Mouse (Mus musculus) gastrocnemius, adult 2 months (tissue): ENCODE measurements around the gene Galr2. TPM values are rescaled to one million over a fixed set of nuclear protein-coding genes. Genes with fewer than 3 reads are reported as not detected.
"Not testable (repeated sequence)": the region's sequence is repeated elsewhere in the genome, so short reads cannot be mapped to it uniquely, and the experiment has no call there.

ENCODE experiments used
- DNase-seq: peaks from one replicate; pipeline ENCODE4 v3.0.0; 2022
- H3K27ac ChIP-seq: fragments of 200-600 bp; 2 replicates; pipeline ENCODE4 v1.8.1; 2022; ENCODE audit warnings: mild to moderate bottlenecking
- H3K4me3 ChIP-seq: fragments of 200-600 bp; 2 replicates; pipeline ENCODE4 v1.8.1; 2022; ENCODE audit warnings: mild to moderate bottlenecking, moderate library complexity
- CTCF ChIP-seq: fragments of 200-600 bp; IDR thresholded peaks from 2 replicates; pipeline ENCODE4 v1.8.1; 2022; ENCODE audit warnings: antibody characterized with exemption, mild to moderate bottlenecking, moderate library complexity
- intact Hi-C: fragments of 180-260 bp; cut with DNase I; formaldehyde crosslinking; loops from one replicate; pipeline ENCODE4 v1.15.1; 2025
- total RNA-seq, 2 experiments: library from RNA; stranded (reverse); gene quantifications; 2 replicates each; pipeline ENCODE4 v1.2.3; 2021

Galr2 gene
- total RNA-seq, 2 experiments from 2014 or later: 0.33 TPM; not detected in 1

DNA sequence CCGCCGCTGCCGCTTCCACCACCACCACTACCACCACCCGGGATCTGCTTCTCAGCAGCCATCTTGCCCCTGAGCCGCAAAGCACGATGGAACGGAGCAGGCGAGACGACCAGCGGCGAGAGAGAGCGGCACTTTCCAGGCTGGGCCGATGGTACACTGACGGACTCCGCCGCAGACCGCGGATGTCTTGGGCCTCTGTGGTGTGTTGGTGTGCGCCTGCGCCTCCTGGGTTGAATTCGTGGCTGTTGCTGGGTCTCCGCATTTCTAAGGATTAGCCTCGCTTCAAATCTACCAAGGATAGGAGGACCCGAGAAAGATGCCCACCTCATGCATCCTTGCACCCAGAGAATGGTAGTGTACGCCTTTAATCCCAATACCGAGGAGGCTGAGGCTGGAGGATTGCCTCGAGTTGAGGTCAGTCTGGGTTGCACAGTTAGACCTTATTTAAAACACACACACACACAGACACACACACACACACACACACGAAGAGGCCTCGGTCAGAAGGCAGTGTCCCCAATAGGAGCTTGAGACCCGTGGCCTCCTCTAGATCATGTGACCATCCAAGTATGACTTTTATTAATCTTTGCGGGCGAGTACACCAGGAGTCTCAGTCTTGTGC, 6.6 kb upstream of the Galr2 start, which contains the start of gene Srp68:
TSS of gene Srp68 (minus strand) at position 173 of the 622 bp plus-strand sequence.
- peak; percentile 7; the same call in 1 of the 2 replicates for TF ChIP-seq CTCF
- intact Hi-C loops: no loop called here
- peak within 1 kb of the TSS; percentile 95 for H3K27ac ChIP-seq
- DNase-seq: peak; percentile 95
- H3K4me3 ChIP-seq: peak within 1 kb of the TSS; percentile 98

DNA sequence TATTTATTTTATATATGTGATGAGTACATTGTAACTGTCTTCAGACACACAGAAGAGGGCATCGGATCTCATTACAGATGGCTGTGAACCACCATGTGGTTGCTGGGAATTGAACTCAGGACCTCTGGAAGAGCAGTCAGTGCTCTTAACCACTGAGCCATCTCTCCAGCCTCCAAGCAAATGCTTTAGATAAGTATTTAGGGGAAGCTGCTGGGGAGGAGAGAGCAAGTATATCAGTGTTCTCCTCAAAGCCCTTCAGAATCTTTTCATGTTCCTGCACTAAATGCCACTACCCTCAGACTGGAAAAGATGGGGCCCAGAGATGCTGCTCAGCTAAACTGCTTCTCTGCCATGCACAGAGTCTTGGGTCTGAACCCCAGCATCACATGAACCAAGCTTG, 3.6 kb upstream of the Galr2 start:
- H3K27ac ChIP-seq, intact Hi-C loops, H3K4me3 ChIP-seq, DNase-seq: not testable (repeated sequence)

GRCm38 (mm10) chr11:116281671-116282070, 932 bp downstream of the Galr2 start:
- TF ChIP-seq CTCF: no peak
- peak overlapping the region; percentile 61 for H3K4me3 ChIP-seq
- 0 out of 2 replicates have a peak overlapping the region, but pooled peaks have one; percentile 4 for H3K27ac ChIP-seq
- DNase-seq: no peak
- intact Hi-C loops: no loop called here

GRCm38 (mm10) chr11:116282089-116282488, 1.4 kb downstream of the Galr2 start:
- H3K4me3 ChIP-seq: peak overlapping the region; percentile 61
- no peak for DNase-seq
- no peak overlapping the region for H3K27ac ChIP-seq
- no peak for TF ChIP-seq CTCF
- intact Hi-C loops: no loop called here

GRCm38 (mm10) chr11:116282912-116283521, 2.3 kb downstream of the Galr2 start:
- Histone ChIP-seq H3K4me3 (0 out of 2 replicates have a peak overlapping the region, but pooled peaks have one; percentile 5), H3K27ac (no peak overlapping the region)
- no peak for DNase-seq
- TF ChIP-seq CTCF: no peak
- intact Hi-C loops: no loop called here

- Histone ChIP-seq H3K4me3 (no peak overlapping the region), H3K27ac (no peak overlapping the region)
- intact Hi-C loops: no loop called here
- TF ChIP-seq CTCF: no peak
- no peak for DNase-seq
Observed at GRCm38 (mm10) chr11:116283982-116284381, 3.2 kb downstream of the Galr2 start.

- no peak for TF ChIP-seq CTCF
- peak; percentile 68 for DNase-seq
- intact Hi-C loops: no loop called here
- Histone ChIP-seq H3K4me3 (no peak overlapping the region), H3K27ac (peak overlapping the region; percentile 38)
Observed at GRCm38 (mm10) chr11:116285770-116286191, 5.0 kb downstream of the Galr2 start.

GRCm38 (mm10) chr11:116287351-116287750, 6.6 kb downstream of the Galr2 start:
- DNase-seq: no peak
- no peak for TF ChIP-seq CTCF
- intact Hi-C loops: no loop called here
- no peak overlapping the region for H3K27ac ChIP-seq
- no peak overlapping the region for H3K4me3 ChIP-seq

- intact Hi-C loops: no loop called here
- TF ChIP-seq CTCF: no peak
Observed at GRCm38 (mm10) chr11:116290556-116290955, 9.8 kb downstream of the Galr2 start.

DNA sequence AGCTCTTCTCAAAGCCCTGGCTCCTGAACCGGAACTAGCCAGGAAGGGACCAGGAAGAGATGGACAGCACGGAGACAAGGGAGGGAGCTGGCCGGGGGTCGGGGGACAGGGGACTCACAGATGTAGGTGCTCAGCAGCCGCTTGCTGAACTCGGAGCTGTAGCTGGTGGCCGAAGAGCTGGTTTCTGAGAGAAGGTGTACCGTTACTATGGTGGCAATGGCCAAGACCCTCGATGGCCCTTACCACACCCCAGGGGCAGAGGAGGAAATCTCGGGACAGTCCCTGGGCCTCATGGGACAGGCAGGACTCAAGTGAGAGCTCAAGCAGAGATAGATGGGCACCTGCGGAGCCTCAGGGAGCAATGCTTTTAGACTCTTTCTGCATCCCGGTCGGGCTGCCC, 11.7 kb downstream of the Galr2 start:
- no peak for DNase-seq
- H3K4me3 ChIP-seq: no peak overlapping the region
- TF ChIP-seq CTCF: no peak
- H3K27ac ChIP-seq: no peak overlapping the region
- intact Hi-C loops: no loop called here

More at GRCm38 (mm10) chr11:116290556-116290955, 9.8 kb downstream of the Galr2 start:
- no peak for DNase-seq
- no peak overlapping the region for H3K27ac ChIP-seq
- no peak overlapping the region for H3K4me3 ChIP-seq

DNA sequence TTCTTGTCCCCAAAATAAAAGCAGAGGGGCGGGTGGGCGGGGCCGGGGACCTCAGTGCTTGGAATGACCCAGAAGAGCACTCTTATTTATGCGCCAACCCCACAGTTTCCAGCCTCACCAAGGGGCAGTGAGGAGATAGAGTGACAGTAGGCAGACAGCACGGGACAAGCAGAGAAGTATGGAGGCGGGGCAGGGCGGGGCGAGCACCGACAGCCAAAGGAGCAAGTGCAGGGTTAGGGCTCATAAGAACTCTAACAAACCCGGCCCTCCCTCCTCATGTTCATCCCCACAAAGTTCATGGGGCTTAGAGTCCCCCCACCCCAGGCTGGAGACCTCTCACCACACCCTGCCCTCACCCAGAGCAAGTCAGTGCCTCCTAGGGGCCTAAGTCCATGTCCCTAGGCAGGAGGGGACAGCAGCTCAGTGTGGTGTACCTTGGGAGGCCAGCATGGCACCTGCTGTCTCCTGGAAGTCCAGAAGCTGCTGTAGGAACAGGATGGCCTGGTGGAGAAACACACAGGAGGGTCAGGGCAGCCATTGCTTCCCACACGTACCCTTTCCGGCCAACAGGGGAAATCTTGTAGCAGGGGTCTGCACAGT, 12.9 kb downstream of the Galr2 start:
- Histone ChIP-seq H3K27ac (no peak overlapping the region), H3K4me3 (no peak overlapping the region)
- DNase-seq: no peak
- no peak for TF ChIP-seq CTCF
- intact Hi-C loops: loop anchor here (1.0 kb wide), 1 partner anchor 67 kb away; no protein-coding TSS in a partner anchor

DNA sequence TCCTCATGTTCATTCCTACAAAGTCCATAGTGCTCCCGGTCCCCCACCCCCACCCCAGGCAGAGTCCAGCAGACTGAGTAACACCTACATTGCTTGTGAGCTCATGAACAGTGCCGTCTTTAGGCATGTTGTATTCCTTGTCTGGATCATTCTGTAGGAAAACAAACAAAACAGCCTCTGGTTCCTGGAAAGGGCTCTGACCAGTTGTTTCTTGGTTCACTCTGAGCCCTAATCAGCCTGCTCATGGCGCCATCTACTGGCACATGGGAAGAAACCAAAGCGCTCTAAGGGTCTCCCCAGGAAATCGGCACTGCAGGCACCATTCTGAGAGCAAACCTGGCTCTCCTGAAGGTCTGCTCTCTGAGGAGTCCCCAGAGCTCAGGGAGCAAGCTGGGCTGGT, 13.6 kb downstream of the Galr2 start:
- peak; percentile 80 for TF ChIP-seq CTCF
- Histone ChIP-seq H3K4me3 (no peak overlapping the region), H3K27ac (no peak overlapping the region)
- DNase-seq: peak; percentile 61
- intact Hi-C loops: loop anchor here (1.0 kb wide), 1 partner anchor 68 kb away; no protein-coding TSS in a partner anchor

DNA sequence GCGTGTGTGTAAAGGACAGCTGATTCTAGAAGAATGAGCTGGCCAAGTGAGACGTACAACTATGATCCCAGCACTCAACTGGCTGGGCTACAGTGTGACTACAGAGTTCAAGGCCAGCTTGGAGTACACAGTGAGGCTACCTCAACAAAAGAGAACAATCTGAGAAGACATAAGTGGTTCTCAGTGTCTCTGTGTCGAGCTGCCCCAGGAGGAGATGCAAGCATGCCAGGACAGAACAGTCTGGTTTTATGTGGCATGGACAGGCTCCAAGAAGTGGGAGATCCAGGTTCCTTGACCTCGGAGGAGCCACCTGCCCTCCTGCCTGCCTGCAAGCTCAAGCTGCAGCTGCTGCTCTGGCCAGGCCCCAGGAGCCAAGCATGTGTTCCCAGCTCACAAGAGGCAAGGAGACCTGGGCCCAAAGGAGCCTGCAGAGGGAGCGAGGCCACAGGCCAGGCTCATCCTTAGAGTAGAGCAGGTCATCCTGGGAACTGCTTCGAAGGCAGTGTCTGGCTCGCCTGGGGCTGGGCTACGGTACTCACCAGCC, 15.5 kb downstream of the Galr2 start:
- peak overlapping the region; percentile 64 for H3K27ac ChIP-seq
- peak; percentile 73 for DNase-seq

More for the DNA sequence above, 15.5 kb downstream of the Galr2 start:
- no peak for TF ChIP-seq CTCF
- intact Hi-C loops: no loop called here
- no peak overlapping the region for H3K4me3 ChIP-seq
